Mouse (Mus musculus) heart, embryonic 13.5 days (tissue): ENCODE measurements at regions not wholly inside any gene's neighbourhood (a gene's known extent, or its start where the extent isn't known, plus 50 kb on each side); places are given as distances from the start of the nearest gene placed in this dataset.

Experiments used
- ATAC-seq: fragments of 200-750 bp; cut with Nextera tagmentation; 2 replicates; pipeline ENCODE4 v1.8.0; 2017; ENCODE audit warnings: moderate TSS enrichment; ENCODE audit not compliant: insufficient number of reproducible peaks, low FRiP score, low TSS enrichment; ENCODE audit errors: extremely low read depth
- H3K27ac ChIP-seq: fragments of 300-500 bp; sonication (generic); replicated peaks from 2 replicates; pipeline ENCODE4 v1.5.1; 2015; ENCODE audit warnings: moderate library complexity, mild to moderate bottlenecking, inconsistent platforms
- H3K27me3 ChIP-seq: fragments of 300-500 bp; sonication (generic); replicated peaks from 2 replicates; pipeline ENCODE4 v1.6.1; 2015; ENCODE audit warnings: mild to moderate bottlenecking, inconsistent platforms
- H3K36me3 ChIP-seq: fragments of 300-500 bp; sonication (generic); 2 replicates; pipeline ENCODE4 v1.6.1; 2015; ENCODE audit warnings: mild to moderate bottlenecking, inconsistent platforms
- H3K4me1 ChIP-seq: fragments of 300-500 bp; sonication (generic); 2 replicates; pipeline ENCODE4 v1.6.1; 2015; ENCODE audit warnings: inconsistent platforms
- H3K4me2 ChIP-seq: fragments of 300-500 bp; sonication (generic); 2 replicates; pipeline ENCODE4 v1.6.1; 2015; ENCODE audit warnings: inconsistent platforms, mild to moderate bottlenecking, moderate library complexity
- H3K4me3 ChIP-seq: fragments of 300-500 bp; sonication (generic); 2 replicates; pipeline ENCODE4 v1.5.1; 2015; ENCODE audit warnings: moderate library complexity, mild to moderate bottlenecking, inconsistent platforms
- H3K9ac ChIP-seq: fragments of 300-500 bp; sonication (generic); 2 replicates; pipeline ENCODE4 v1.6.1; 2015; ENCODE audit warnings: inconsistent platforms, mild to moderate bottlenecking, moderate library complexity
- H3K9me3 ChIP-seq: fragments of 300-500 bp; sonication (generic); 2 replicates; pipeline ENCODE4 v1.6.1; 2016; ENCODE audit warnings: inconsistent platforms
- WGBS: fragments of 180-500 bp; shearing (Covaris S2); methylation state at CpG from one replicate; pipeline ENCODE4 v1.1.7; 2015; ENCODE audit warnings: mixed read lengths; 5-methylcytosine and 5-hydroxymethylcytosine counted together

GRCm38 (mm10) chr12:110206812-110207211, 72.1 kb upstream of the Dio3 start:
- Histone ChIP-seq H3K27me3 (peaks cover 51% of the 10 kb centered on the region), H3K27ac (no peak overlapping the region), H3K9ac (no peak overlapping the region), H3K4me3 (no peak overlapping the region), H3K36me3 (no peaks in the 10 kb centered on the region), H3K9me3 (no peaks in the 10 kb centered on the region), H3K4me1 (no peaks in the 10 kb centered on the region), H3K4me2 (no peak overlapping the region)
- no peak for ATAC-seq
- 8% methylated on average over 6 of the region's 6 CpGs for WGBS

DNA sequence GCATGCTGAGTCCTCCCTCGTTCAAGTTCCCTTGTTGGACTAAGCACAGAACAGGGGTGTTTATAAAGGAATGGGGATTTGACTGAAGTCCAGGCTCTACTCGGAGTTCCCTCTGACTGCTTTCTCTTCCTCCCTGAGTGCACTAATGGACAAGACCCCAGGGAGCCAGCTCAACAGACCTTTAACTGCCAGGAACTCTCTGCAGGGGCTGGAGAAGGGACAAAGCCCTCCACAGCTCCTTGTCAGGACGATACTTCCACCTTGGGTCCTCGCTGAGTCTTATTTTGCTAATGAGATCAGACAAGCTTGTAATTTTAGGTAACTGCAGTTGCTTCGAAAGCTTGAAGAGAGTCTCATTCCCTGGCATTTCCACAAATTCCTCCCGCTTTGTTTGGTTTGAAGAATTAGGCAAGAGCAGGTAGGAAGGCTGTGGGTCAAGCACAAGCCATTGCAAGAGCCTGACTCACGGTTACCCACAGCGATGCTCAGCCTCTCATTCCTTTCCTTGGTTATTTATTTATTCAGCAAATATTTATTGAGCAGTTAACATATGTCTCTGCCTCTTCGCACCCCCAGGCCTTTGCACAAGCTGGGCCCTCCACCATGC, 71.5 kb upstream of the Dio3 start:
- Histone ChIP-seq H3K4me2 (no peak overlapping the region), H3K4me1 (no peaks in the 10 kb centered on the region), H3K36me3 (no peaks in the 10 kb centered on the region), H3K27ac (no peak overlapping the region), H3K9ac (no peak overlapping the region), H3K4me3 (no peak overlapping the region), H3K27me3 (peaks cover 48% of the 10 kb centered on the region), H3K9me3 (no peaks in the 10 kb centered on the region)
- no peak for ATAC-seq
- 41% methylated on average over 9 of the region's 9 CpGs for WGBS

- H3K4me3 ChIP-seq = no peak overlapping the region
- no peak for ATAC-seq
- WGBS = 71% methylated on average over 4 of the region's 4 CpGs
- H3K9me3 ChIP-seq = no peaks in the 10 kb centered on the region
- no peak overlapping the region for H3K9ac ChIP-seq
- no peaks in the 10 kb centered on the region for H3K36me3 ChIP-seq
- H3K4me1 ChIP-seq = no peaks in the 10 kb centered on the region
- H3K27ac ChIP-seq = no peak overlapping the region
- H3K27me3 ChIP-seq = peaks cover 35% of the 10 kb centered on the region
- H3K4me2 ChIP-seq = no peak overlapping the region
Observed at GRCm38 (mm10) chr12:110212716-110213115, 66.2 kb upstream of the Dio3 start.

DNA sequence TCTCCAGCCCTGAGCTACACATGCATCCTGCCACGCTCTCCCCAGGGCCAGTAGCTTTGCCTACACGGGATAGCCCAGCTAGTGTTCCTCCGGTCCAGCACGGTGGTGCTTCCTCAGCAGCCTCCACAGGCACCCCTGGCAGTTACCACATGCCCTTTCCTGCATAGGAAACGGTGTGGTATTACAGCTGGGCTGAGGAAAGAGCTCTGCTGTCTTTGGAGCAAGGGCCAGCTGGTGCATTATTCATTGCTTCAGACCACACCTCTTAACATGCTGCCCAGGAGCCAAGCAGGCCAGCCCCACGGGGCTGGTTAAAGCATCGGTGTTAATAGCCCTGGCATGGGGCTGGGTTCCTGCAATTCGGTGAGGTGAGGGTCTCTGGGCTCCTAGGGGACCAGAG, 64.0 kb upstream of the Dio3 start:
- no peaks in the 10 kb centered on the region for H3K9me3 ChIP-seq
- ATAC-seq = no peak
- H3K4me1 ChIP-seq = no peaks in the 10 kb centered on the region
- H3K36me3 ChIP-seq = no peaks in the 10 kb centered on the region
- WGBS = 37% methylated on average over 8 of the region's 8 CpGs
- H3K9ac ChIP-seq = no peak overlapping the region
- no peak overlapping the region for H3K4me2 ChIP-seq
- no peak overlapping the region for H3K4me3 ChIP-seq
- H3K27me3 ChIP-seq = peaks cover 15% of the 10 kb centered on the region
- H3K27ac ChIP-seq = no peak overlapping the region

DNA sequence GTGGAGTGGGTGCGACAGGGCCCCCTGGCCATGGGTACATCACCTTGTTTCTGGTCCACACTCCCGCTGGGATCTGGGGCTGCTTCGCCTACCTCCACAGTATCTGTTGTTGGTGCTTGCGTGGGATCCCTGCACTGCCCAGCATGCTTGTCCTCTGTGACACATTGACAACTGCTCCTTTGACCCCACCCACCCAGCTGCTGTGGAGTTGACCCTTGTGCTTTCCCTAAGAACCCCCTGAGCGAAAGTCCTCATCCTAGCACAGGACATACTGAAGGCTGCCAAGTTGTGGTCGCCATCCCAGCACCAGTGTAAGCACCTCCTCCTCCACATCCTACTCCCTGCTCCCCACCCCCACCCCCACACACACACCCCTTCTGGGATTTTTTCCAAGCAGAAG, 63.6 kb upstream of the Dio3 start:
- no peaks in the 10 kb centered on the region for H3K4me1 ChIP-seq
- no peak overlapping the region for H3K4me2 ChIP-seq
- no peak overlapping the region for H3K27ac ChIP-seq
- WGBS = 47% methylated on average over 6 of the region's 6 CpGs
- H3K4me3 ChIP-seq = no peak overlapping the region
- no peak for ATAC-seq
- no peaks in the 10 kb centered on the region for H3K9me3 ChIP-seq
- H3K9ac ChIP-seq = no peak overlapping the region
- H3K27me3 ChIP-seq = peaks cover 15% of the 10 kb centered on the region
- no peaks in the 10 kb centered on the region for H3K36me3 ChIP-seq

GRCm38 (mm10) chr12:110219750-110220149, 59.1 kb upstream of the Dio3 start:
- no peak overlapping the region for H3K27ac ChIP-seq
- no peak overlapping the region for H3K4me2 ChIP-seq
- H3K4me3 ChIP-seq = no peak overlapping the region
- no peaks in the 10 kb centered on the region for H3K4me1 ChIP-seq
- no peak overlapping the region for H3K9ac ChIP-seq
- no peaks in the 10 kb centered on the region for H3K36me3 ChIP-seq
- no peak for ATAC-seq
- peaks cover 19% of the 10 kb centered on the region for H3K27me3 ChIP-seq
- 71% methylated on average over 8 of the region's 8 CpGs for WGBS
- no peaks in the 10 kb centered on the region for H3K9me3 ChIP-seq

DNA sequence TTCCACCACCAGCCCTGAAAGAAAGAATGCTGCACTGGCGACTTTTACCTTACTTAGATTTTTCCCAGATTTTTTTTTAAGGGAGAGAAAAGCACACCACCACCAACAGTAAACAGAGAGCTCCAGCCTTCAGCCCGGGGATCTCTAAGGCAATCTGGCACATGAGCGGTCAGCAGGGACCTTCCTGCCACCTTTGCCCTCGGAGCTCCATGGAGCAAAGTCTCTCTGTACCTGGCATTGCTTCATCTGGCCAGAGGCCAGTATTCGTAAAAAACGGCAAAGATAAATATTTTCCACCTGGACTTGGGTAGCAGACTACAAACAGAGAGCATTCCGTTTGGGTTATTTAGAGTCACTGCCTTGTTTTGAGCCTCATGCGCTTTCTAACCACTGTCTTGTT, 58.4 kb upstream of the Dio3 start:
- Histone ChIP-seq H3K27ac (no peak overlapping the region), H3K4me2 (no peak overlapping the region), H3K9ac (no peak overlapping the region), H3K27me3 (peaks cover 20% of the 10 kb centered on the region), H3K4me1 (no peaks in the 10 kb centered on the region), H3K36me3 (no peaks in the 10 kb centered on the region), H3K9me3 (no peaks in the 10 kb centered on the region), H3K4me3 (no peak overlapping the region)
- WGBS = 58% methylated on average over 8 of the region's 8 CpGs
- ATAC-seq = no peak

- no peaks in the 10 kb centered on the region for H3K9me3 ChIP-seq
- no peaks in the 10 kb centered on the region for H3K36me3 ChIP-seq
- WGBS = 37% methylated on average over 4 of the region's 4 CpGs
- no peak overlapping the region for H3K9ac ChIP-seq
- H3K4me3 ChIP-seq = no peak overlapping the region
- H3K27ac ChIP-seq = no peak overlapping the region
- ATAC-seq = no peak
- H3K4me2 ChIP-seq = no peak overlapping the region
- H3K27me3 ChIP-seq = peaks cover 26% of the 10 kb centered on the region
- H3K4me1 ChIP-seq = no peaks in the 10 kb centered on the region
Observed at GRCm38 (mm10) chr12:110221184-110221583, 57.7 kb upstream of the Dio3 start.

GRCm38 (mm10) chr12:110221679-110222078, 57.2 kb upstream of the Dio3 start:
- WGBS = 38% methylated on average over 3 of the region's 3 CpGs
- no peak for ATAC-seq
- no peaks in the 10 kb centered on the region for H3K9me3 ChIP-seq
- H3K27ac ChIP-seq = no peak overlapping the region
- no peak overlapping the region for H3K4me2 ChIP-seq
- H3K27me3 ChIP-seq = peaks cover 27% of the 10 kb centered on the region
- no peaks in the 10 kb centered on the region for H3K36me3 ChIP-seq
- H3K9ac ChIP-seq = no peak overlapping the region
- H3K4me1 ChIP-seq = no peaks in the 10 kb centered on the region
- H3K4me3 ChIP-seq = no peak overlapping the region

- ATAC-seq = no peak
- Histone ChIP-seq H3K36me3 (no peaks in the 10 kb centered on the region), H3K27me3 (peaks cover 46% of the 10 kb centered on the region), H3K27ac (no peak overlapping the region), H3K9ac (no peak overlapping the region), H3K4me2 (no peak overlapping the region), H3K4me1 (no peaks in the 10 kb centered on the region), H3K4me3 (no peak overlapping the region), H3K9me3 (no peaks in the 10 kb centered on the region)
- 72% methylated on average over 7 of the region's 7 CpGs for WGBS
Observed at GRCm38 (mm10) chr12:110224250-110224649, 54.6 kb upstream of the Dio3 start.

GRCm38 (mm10) chr12:110228011-110228411, 50.9 kb upstream of the Dio3 start:
- peaks cover 72% of the 10 kb centered on the region for H3K27me3 ChIP-seq
- no peaks in the 10 kb centered on the region for H3K9me3 ChIP-seq
- ATAC-seq = no peak

More at GRCm38 (mm10) chr12:110228011-110228411, 50.9 kb upstream of the Dio3 start:
- H3K27ac ChIP-seq = no peak overlapping the region
- no peak overlapping the region for H3K4me2 ChIP-seq
- H3K9ac ChIP-seq = no peak overlapping the region
- no peaks in the 10 kb centered on the region for H3K36me3 ChIP-seq
- no peak overlapping the region for H3K4me3 ChIP-seq
- no peaks in the 10 kb centered on the region for H3K4me1 ChIP-seq
- 76% methylated on average over 12 of the region's 12 CpGs for WGBS
